Mouse (Mus musculus) heart, postnatal 0 days (tissue): Measurements from ENCODE around the gene Rbpms2. TPM values are rescaled to one million over a fixed set of nuclear protein-coding genes. Genes with fewer than 3 reads are reported as not detected.

Experiments
- ATAC-seq: fragments of 200-750 bp; cut with Nextera tagmentation; 2 replicates; pipeline ENCODE4 v1.8.0; 2017; ENCODE audit warnings: low read depth, moderate number of reproducible peaks, moderate library complexity; ENCODE audit not compliant: insufficient read depth
- DNase-seq: peaks from one replicate; pipeline ENCODE4 v3.0.0-alpha.2; 2016; ENCODE audit warnings: low spot score
- H3K27ac ChIP-seq: fragments of 300-500 bp; sonication (generic); 2 replicates; pipeline ENCODE4 v1.5.1; 2014; ENCODE audit warnings: low read depth, mild to moderate bottlenecking
- H3K27me3 ChIP-seq: fragments of 300-500 bp; sonication (generic); 2 replicates; pipeline ENCODE4 v1.6.1; 2014; ENCODE audit warnings: low read length, mixed read lengths; ENCODE audit not compliant: control insufficient read depth, insufficient read depth
- H3K36me3 ChIP-seq: fragments of 300-500 bp; sonication (generic); replicated peaks from 2 replicates; pipeline ENCODE4 v1.6.1; 2014; ENCODE audit warnings: low read length, mixed read lengths; ENCODE audit not compliant: control insufficient read depth, insufficient read depth
- H3K4me1 ChIP-seq: fragments of 300-500 bp; sonication (generic); 2 replicates; pipeline ENCODE4 v1.6.1; 2014; ENCODE audit warnings: antibody characterized with exemption; ENCODE audit not compliant: control insufficient read depth, insufficient read depth
- H3K4me2 ChIP-seq: fragments of 300-500 bp; sonication (generic); 2 replicates; pipeline ENCODE4 v1.6.1; 2014; ENCODE audit warnings: low read depth, mild to moderate bottlenecking, low read length, moderate library complexity
- H3K4me3 ChIP-seq: fragments of 300-500 bp; sonication (generic); 2 replicates; pipeline ENCODE4 v1.5.1; 2014; ENCODE audit warnings: low read depth, low read length
- H3K9ac ChIP-seq: fragments of 300-500 bp; sonication (generic); replicated peaks from 2 replicates; pipeline ENCODE4 v1.6.1; 2014; ENCODE audit warnings: low read depth, low read length, mixed read lengths
- H3K9me3 ChIP-seq: fragments of 300-500 bp; sonication (generic); replicated peaks from 2 replicates; pipeline ENCODE4 v1.6.1; 2016; ENCODE audit warnings: low read length; ENCODE audit not compliant: control insufficient read depth
- CTCF ChIP-seq: IDR thresholded peaks from 2 replicates; pipeline ENCODE4 v1.5.1; 2016; ENCODE audit warnings: antibody characterized with exemption, control low read depth, low read depth
- EP300 ChIP-seq: IDR thresholded peaks from 2 replicates; pipeline ENCODE4 v1.6.1; 2016; ENCODE audit warnings: antibody characterized with exemption, low read depth
- WGBS: fragments of 180-500 bp; shearing (Covaris S2); extraction: QIAGEN DNeasy Blood & Tissue Kit; methylation state at CpG from one replicate; pipeline ENCODE4 v1.1.7; 2014; 5-methylcytosine and 5-hydroxymethylcytosine counted together
- polyA plus RNA-seq: library from polyadenylated mRNA; unstranded; fragments of >200 nt; fragmentation: Nextera tagmentation; extraction: Ambion mirVana; gene quantifications from 2 replicates; pipeline ENCODE4 v1.2.1, GENCODE M21; 2015
- total RNA-seq: library from RNA; depleted of rRNA; stranded (reverse); fragments of >200 nt; gene quantifications from 2 replicates; pipeline ENCODE4 v1.2.3, GENCODE M21; 2014; ENCODE audit warnings: low replicate concordance

Gene Rbpms2
- total and polyA plus RNA-seq, 2 experiments from 2014 or later = 94.5 to 117 TPM

GRCm38 (mm10) chr9:65667701-65668100 lies 38.3 kb downstream of the Rbpms2 start, which contains the start of gene Oaz2:
Gene Oaz2, plus strand, starts transcription at chr9:65668001.
- no peak within 1 kb of the TSS for H3K27ac ChIP-seq
- no peaks in the 10 kb centered on the region for H3K9me3 ChIP-seq
- DNase-seq (no peak), ATAC-seq (no peak)
- no peak within 1 kb of the TSS for H3K4me3 ChIP-seq
- H3K36me3 ChIP-seq = no peaks in the 10 kb centered on the region
- peaks cover 7% of the 10 kb centered on the region for H3K4me1 ChIP-seq
- no peaks in the 10 kb centered on the region for H3K27me3 ChIP-seq
- H3K4me2 ChIP-seq = no peak within 1 kb of the TSS
- 93% methylated on average over 8 of the region's 8 CpGs for WGBS
- TF ChIP-seq CTCF (no peak), EP300 (no peak)
- H3K9ac ChIP-seq = no peak within 1 kb of the TSS

- Histone ChIP-seq H3K4me3 (no peak overlapping the region), H3K9ac (no peak overlapping the region; the same call in 1 of the 2 replicates), H3K4me1 (peaks cover 7% of the 10 kb centered on the region), H3K4me2 (no peak overlapping the region), H3K27ac (peak overlapping the region; percentile 78), H3K9me3 (no peaks in the 10 kb centered on the region), H3K27me3 (no peaks in the 10 kb centered on the region), H3K36me3 (no peaks in the 10 kb centered on the region)
- WGBS = 33% methylated on average over 9 of the region's 9 CpGs
- ATAC-seq (peak; percentile 45), DNase-seq (peak; percentile 65)
- TF ChIP-seq CTCF (no peak), EP300 (0 out of 2 replicates have a peak, but pooled peaks have one; percentile 24)
These were observed 42.0 kb downstream of the Rbpms2 start for GRCm38 (mm10) chr9:65671431-65671931.

GRCm38 (mm10) chr9:65672996-65673395 lies 43.5 kb downstream of the Rbpms2 start:
- Histone ChIP-seq H3K36me3 (no peaks in the 10 kb centered on the region), H3K9me3 (no peaks in the 10 kb centered on the region), H3K4me1 (peaks cover 13% of the 10 kb centered on the region), H3K4me2 (0 out of 2 replicates have a peak overlapping the region, but pooled peaks have one; percentile 2), H3K27me3 (no peaks in the 10 kb centered on the region), H3K9ac (no peak overlapping the region), H3K4me3 (no peak overlapping the region), H3K27ac (peak overlapping the region; percentile 78)
- ATAC-seq = 0 out of 2 replicates have a peak, but pooled peaks have one; percentile 3
- DNase-seq = peak; percentile 77
- TF ChIP-seq CTCF (no peak), EP300 (no peak)
- 15% methylated on average over 11 of the region's 11 CpGs for WGBS

GRCm38 (mm10) chr9:65675461-65676357 lies 46.3 kb downstream of the Rbpms2 start:
- Histone ChIP-seq H3K4me3 (peak overlapping the region; percentile 83), H3K27me3 (no peaks in the 10 kb centered on the region), H3K36me3 (no peaks in the 10 kb centered on the region), H3K9me3 (no peaks in the 10 kb centered on the region), H3K27ac (peak overlapping the region; percentile 67), H3K4me2 (peak overlapping the region; percentile 87), H3K4me1 (peaks cover 40% of the 10 kb centered on the region), H3K9ac (0 out of 2 replicates have a peak overlapping the region, but pooled peaks have one; percentile 83)
- no peak for DNase-seq
- peak; percentile 7; the same call in 1 of the 2 replicates for ATAC-seq
- TF ChIP-seq CTCF (no peak), EP300 (no peak)
- WGBS = 47% methylated on average over 8 of the region's 8 CpGs

GRCm38 (mm10) chr9:65676358-65677118 lies 47.1 kb downstream of the Rbpms2 start:
- Histone ChIP-seq H3K9ac (peak overlapping the region; percentile 83), H3K36me3 (no peaks in the 10 kb centered on the region), H3K4me3 (peak overlapping the region; percentile 83), H3K4me1 (peaks cover 46% of the 10 kb centered on the region), H3K9me3 (no peaks in the 10 kb centered on the region), H3K4me2 (peak overlapping the region; percentile 87), H3K27ac (peak overlapping the region; percentile 76), H3K27me3 (no peaks in the 10 kb centered on the region)
- DNase-seq (peak; percentile 97), ATAC-seq (peak; percentile 95)
- TF ChIP-seq CTCF (no peak; the same call in 1 of the 2 replicates), EP300 (no peak)
- WGBS = 1% methylated on average over 30 of the region's 51 CpGs
